Mouse (Mus musculus) activated CD4-positive, CD25-positive, alpha-beta regulatory T cell, adult 4 months (primary cell): ENCODE measurements around the gene Acly. TPM values are rescaled to one million over a fixed set of nuclear protein-coding genes. Genes with fewer than 3 reads are reported as not detected.
"Not testable (repeated sequence)": the region's sequence is repeated elsewhere in the genome, so short reads cannot be mapped to it uniquely, and the experiment has no call there.

Experiments used
- ATAC-seq: one replicate; pipeline ENCODE4 v1.8.0; 2017
- polyA plus RNA-seq, 2 experiments: library from polyadenylated mRNA; unstranded; fragments of 100-300 nt; shearing (Covaris generic); gene quantifications; one replicate each; pipeline ENCODE4 v1.2.1; 2017

The Acly gene
- polyA plus RNA-seq, 2 experiments from 2014 or later, result 57.2 to 76.7 TPM

- ATAC-seq, result peak; percentile 91
Observed at GRCm38 (mm10) chr11:100544832-100545745, 17.3 kb upstream of the Acly start, which contains the start of gene Ttc25. Gene Ttc25, plus strand, starts transcription at chr11:100545607.

DNA sequence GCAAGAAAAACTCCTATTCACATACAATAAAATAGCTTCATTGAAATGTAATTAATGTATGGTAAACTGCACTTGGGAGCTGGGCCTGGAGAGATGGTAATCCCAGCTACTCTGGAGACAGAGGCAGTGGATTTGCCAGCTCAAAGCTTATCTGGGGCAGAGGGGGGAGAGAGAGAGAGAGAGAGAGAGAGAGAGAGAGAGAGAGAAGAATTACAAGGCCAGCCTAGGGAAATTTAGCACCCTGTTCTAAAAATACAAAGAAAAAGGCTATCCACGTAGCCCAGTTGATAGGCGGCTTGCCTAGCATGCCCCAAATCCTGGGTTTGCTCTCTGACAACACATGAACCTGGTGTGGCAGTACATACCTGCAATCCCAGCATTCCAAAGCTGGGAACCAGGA lies 13.8 kb upstream of the Acly start:
- ATAC-seq, result no peak

GRCm38 (mm10) chr11:100540966-100541365 lies 13.2 kb upstream of the Acly start:
- no peak for ATAC-seq

GRCm38 (mm10) chr11:100536466-100536865 lies 8.7 kb upstream of the Acly start:
- ATAC-seq, result no peak

GRCm38 (mm10) chr11:100535996-100536395 lies 8.2 kb upstream of the Acly start:
- ATAC-seq, result no peak

DNA sequence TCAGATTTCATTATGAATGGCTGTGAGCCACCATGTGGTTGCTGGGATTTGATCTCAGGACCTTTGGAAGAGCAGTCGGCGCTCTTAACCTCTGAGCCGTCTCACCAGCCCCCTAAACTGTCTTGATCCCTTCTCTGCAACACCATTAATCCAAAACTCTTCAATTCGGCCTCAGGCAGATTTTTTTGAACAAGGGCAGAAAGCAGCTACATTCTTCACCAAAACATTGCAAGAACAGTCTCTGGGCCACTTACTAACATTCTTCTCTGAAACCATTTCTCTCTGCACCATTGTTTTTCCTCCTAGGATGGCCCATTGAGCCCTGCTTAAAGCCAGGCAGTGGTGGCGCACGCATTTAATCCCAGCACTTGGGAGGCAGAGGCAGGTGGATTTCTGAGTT lies 7.0 kb upstream of the Acly start:
- not testable (repeated sequence) for ATAC-seq

DNA sequence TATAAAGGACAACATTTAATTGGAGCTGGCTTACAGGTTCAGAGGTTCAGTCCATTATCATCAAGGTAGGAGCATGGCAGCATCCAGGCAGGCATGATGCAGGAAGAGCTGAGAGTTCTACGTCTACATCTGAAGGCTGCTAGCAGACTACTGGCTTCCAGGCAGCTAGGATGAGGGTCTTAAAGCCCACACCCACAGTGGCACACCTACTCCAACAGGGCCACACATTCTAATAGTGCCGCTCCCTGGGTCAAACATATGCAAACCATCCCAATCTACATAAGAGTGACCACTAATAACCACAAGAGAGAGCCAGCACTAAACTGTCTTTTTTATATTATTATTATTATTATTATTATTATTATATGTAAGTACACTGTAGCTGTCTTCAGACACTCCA lies 6.6 kb upstream of the Acly start:
- not testable (repeated sequence) for ATAC-seq

DNA sequence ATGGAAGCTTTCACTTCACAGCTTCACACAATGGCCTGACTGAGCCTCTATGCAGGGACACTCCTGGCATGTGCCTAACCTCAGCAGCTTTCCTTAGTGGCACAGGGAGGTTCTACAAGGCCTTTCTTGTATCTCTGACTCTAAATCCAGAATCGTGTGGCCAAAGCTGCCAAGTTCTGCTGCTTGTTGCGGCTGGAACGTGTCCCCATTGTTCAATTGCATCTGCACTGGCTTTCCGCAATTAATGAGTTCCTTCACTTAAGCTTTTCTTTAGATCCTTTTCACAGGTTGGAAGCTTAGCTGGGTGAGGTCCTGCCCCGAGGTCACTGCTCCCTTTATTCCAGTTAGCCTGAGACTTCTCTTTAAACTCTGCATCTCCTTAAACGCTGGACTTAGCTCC lies 6.1 kb upstream of the Acly start:
- no peak for ATAC-seq

DNA sequence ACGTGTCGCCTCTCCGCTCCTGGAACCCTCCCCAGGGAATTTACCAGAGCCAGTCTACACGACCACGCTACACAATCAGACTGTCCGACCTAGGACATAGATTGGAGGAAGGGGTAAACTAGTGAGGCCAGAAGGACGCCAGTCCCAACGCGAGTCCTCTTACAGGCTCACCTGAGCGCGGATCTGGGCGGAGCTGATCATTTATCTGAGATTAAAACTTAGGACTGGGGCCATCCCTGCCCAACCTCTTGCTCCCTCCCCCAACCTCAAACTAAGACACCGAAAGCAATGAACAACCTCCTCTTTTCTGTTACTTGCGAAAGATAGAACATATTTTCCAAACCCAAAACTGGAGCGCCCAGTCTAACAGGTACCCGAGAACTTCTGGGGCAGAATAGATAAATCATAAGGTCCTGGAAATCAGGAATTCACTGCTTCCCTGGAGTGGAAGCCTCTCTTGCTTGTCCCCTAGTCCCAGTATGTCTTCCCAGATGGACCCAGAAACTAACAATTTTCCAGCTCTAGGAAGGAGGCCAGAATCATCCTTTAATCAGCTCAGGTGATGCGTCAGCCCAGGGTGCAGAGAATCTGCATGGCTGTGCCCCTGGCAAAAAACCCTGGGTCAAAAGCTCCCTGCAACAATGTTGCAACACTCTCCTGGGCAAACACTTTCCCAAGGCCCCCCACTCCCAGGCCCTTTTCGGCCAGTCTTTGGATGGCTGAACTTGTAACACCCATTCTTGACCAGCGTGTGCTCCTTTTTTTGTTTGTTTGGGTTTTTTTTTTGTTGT lies 770 bp upstream of the Acly start:
- no peak for ATAC-seq

- ATAC-seq, result peak; percentile 8
Observed at GRCm38 (mm10) chr11:100527066-100527457, 738 bp downstream of the Acly start.

DNA sequence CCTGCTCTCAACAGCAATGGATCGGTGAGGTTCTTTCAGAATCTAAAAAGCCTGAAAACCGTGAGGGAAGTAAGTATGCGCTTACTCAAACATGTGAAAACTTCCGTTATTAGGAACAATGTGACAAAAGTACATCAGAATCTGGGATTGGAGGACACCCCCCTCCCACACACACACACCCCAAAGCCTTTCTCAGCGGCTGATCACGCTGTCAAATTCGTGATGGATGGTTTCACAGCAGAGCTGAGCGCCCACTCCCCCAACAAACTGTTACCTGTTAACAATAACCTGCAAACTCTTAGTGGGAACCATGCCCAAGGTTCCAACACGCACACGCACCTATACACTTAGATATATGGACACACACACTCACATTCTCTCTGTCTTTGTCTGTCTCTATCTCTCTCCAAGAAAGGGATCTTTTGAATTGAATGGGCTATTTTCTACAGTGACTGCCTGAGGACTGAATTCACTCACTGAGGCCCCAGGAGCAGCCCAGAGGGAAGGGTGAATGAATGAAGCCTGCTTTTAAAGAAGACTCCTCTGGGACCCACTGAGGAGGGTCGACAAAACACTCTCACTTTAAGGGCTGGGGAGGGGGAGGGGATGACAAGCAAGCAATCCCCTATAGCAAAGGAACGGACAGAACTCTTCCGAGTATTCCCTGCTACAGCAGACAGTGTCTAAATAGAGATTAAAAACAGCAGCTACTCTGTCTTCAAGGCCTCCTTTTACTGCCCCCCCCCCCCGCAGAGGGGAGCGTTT lies 1.6 kb downstream of the Acly start:
- no peak for ATAC-seq

DNA sequence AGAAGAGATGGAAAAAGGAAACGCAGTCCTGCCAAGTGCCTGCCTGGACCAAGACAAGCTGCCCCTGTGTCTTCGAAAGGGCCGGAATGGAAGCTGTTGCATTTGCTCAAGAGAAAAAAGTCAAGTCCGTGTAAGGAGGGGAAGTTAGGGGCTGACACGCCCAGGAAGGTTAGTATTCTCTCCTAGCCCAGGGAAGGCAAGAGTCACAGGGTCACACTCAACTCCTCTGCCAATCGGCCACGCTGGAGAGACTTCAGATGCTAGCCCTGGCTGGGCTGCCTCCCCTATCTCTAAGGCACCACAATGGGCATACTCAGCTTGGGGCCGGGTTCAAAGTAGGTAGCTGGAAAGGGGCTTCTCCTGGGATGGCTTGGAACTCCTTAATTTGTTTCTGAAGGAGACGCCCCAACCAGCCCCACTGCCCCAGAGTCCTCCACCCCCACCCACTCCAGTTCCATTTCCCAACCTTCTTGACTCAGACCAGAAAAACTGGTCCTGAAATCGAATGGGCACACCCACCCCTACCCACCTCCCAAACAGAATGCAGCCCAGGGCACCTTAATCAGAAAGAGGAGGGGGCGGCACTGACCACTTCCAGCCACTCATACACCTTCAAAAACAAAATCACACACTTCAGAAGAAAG lies 2.7 kb downstream of the Acly start:
- no peak for ATAC-seq

- ATAC-seq, result no peak
Observed at GRCm38 (mm10) chr11:100524358-100524757, 3.4 kb downstream of the Acly start.

GRCm38 (mm10) chr11:100520838-100521237 lies 7.0 kb downstream of the Acly start:
- no peak for ATAC-seq

DNA sequence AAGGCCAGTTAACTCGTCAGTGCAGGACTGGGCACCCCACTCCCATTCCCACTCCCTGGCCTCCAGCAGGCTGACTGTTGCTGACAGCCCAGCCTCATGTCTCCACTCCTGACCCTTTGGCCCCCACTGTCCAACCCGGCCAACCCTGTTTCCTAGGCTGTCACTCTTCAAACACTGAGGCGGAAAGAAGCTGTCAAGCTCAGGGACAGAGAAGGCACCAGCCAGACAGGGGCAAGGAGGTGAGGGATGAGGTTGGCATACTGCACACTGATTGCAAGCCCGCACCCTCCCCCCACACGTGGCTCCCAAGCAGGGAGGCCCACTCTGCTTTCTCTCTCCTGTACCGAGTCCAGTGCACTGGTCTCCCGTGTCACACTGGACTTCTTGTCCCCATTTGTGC lies 8.6 kb downstream of the Acly start:
- ATAC-seq, result no peak

GRCm38 (mm10) chr11:100518188-100518591 lies 9.6 kb downstream of the Acly start:
- ATAC-seq, result no peak

DNA sequence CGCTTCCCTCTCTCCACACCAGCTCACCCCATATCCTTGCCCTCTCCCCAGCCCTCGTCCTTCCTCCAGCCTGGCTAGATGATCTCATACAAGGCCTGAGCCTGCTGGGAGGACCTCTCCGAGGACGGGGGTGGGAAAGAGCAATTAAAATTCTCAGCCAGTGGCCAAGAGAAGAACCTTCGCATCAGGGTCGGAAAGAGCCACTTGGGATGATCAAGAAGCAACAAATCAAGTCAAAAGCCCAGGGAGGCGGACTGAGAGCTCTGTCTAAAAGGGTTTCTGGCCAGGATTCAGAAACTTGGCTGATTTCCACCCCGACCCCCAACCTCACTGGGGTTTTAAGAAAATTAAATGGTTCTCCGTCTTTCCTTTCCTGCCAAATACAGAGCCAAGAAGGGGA lies 11.5 kb downstream of the Acly start:
- ATAC-seq, result no peak

DNA sequence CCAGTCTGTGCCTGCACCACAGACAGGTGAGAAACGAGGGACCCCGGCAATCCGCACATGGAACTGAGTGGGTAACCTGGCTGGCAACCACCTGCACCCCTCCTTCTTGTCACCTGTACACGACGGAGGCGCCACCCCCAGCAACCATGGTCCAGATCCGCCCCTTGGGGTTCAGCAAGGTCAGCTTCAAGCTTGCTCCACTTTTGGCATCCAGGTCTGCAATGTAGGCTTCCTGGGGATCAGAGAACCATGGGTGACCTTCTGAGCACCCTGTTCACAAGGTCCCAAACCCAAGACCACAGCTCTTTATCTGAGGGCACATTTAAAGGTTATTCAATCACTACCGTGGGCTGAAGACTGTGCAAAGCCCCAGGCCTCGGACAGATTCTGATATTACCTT lies 12.0 kb downstream of the Acly start:
- no peak for ATAC-seq

GRCm38 (mm10) chr11:100515061-100515460 lies 12.7 kb downstream of the Acly start:
- no peak for ATAC-seq

- ATAC-seq, result no peak
Observed at GRCm38 (mm10) chr11:100513716-100514115, 14.1 kb downstream of the Acly start.

GRCm38 (mm10) chr11:100512384-100512783 lies 15.4 kb downstream of the Acly start:
- no peak for ATAC-seq

GRCm38 (mm10) chr11:100510556-100510955 lies 17.2 kb downstream of the Acly start:
- ATAC-seq, result no peak
